Mouse (Mus musculus) cortical plate, adult 2 months (tissue): ENCODE measurements around the gene Pip4k2b.

Experiments
- CTCF ChIP-seq: fragments of 200-500 bp; IDR thresholded peaks from 2 replicates; pipeline ENCODE4 v1.5.1; 2011; ENCODE audit warnings: mild to moderate bottlenecking, control low read depth, low read length; ENCODE audit not compliant: insufficient read depth; ENCODE audit errors: extremely low read depth
- POLR2A ChIP-seq: fragments of 200-500 bp; IDR thresholded peaks from 2 replicates; pipeline ENCODE4 v1.6.1; 2011; ENCODE audit warnings: mild to moderate bottlenecking, low read length, control low read depth; ENCODE audit not compliant: insufficient read depth; ENCODE audit errors: extremely low read depth

GRCm38 (mm10) chr11:97744063-97744717 lies at the start of gene Pip4k2b:
- no peak for TF ChIP-seq POLR2A
- no peak for TF ChIP-seq CTCF
